Mouse (Mus musculus) thymus, postnatal 14 days (tissue): ENCODE data around the gene Rem2.

Experiments
- DNase-seq: peaks from one replicate; pipeline ENCODE4 v3.0.0; 2021

Rem2 gene

DNA sequence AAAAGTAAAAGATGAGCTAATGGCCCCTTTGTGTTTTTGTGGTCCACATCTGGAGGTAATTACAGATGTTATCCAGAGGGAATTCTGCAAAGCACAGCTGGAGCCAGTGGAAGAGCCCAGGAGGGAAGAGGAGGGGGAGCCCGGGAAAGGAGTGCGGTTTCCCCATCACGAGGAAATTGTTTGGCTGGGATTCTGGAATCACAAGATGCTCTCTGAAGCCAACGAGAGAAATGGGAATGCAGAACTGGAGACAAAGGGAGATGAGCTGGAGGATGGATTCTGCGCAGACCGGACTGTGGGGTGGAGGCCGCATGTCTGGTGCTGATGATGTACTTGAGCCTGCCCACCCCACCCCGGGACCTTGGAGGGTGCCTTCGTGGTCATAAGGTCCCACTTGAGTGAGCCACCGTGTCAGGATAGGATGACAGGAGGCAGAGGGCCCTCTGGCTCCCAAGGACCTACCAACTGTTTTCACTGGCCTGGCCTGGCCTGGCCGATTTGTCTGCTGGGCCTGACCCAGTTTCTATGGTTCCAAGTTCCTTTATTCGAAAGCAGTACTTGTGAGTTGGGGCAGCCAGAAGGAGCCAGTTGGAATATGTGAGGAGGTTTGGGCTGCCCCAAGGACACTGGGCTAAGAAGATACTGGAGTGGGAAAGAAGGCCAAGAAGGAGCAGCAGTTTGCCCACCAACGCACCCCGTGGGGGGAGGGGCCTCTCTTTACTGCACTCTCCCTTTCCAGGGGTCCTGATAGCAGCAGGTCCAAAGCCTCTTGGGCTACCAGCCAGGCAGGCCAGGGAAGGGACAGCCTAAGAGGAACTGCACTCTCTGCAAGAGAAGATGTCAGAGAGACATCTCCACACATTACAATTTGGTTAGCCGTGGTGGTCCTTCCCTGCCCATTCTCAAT, 31.9 kb upstream of the Rem2 start:
- no peak for DNase-seq

DNA sequence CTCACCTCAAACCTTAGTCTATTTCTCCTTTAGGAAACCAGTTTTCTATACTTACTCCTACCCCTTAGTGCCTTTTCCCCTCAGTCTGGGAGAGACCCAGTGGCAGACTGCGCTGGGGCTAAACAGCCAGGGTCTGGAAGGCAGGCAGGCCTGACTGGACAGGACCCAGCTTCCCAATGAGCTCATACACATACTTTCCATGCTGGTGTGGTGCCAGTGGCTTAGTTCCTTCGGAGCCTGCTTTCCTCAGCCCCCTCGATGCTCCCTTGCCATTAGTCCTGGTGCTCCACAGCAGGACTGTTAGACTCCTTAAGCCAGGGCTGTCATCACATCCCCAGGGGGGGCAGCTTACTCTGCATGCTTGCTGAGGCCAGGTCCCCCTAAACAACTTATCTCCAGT, 30.4 kb upstream of the Rem2 start:
- no peak for DNase-seq

DNA sequence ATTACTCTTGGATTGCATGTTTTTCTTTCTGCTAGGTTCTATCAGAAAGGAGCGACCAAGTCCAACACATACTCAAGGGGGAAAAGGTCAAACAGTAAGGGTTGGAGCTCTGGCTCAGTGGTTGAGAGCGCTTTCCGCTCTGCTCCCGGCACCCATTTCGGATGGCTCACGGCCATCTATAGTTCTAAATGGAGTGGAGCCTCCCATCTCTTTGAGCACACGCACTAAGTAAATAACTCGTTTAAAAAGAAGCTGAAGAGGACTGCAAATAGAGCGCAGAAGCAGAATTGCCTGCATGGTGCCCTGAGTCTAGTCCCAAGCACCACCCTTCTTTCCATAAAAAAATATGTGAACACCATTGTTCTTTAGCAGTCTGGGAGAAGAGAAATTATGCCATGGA, 22.3 kb upstream of the Rem2 start:
- DNase-seq, result no peak

DNA sequence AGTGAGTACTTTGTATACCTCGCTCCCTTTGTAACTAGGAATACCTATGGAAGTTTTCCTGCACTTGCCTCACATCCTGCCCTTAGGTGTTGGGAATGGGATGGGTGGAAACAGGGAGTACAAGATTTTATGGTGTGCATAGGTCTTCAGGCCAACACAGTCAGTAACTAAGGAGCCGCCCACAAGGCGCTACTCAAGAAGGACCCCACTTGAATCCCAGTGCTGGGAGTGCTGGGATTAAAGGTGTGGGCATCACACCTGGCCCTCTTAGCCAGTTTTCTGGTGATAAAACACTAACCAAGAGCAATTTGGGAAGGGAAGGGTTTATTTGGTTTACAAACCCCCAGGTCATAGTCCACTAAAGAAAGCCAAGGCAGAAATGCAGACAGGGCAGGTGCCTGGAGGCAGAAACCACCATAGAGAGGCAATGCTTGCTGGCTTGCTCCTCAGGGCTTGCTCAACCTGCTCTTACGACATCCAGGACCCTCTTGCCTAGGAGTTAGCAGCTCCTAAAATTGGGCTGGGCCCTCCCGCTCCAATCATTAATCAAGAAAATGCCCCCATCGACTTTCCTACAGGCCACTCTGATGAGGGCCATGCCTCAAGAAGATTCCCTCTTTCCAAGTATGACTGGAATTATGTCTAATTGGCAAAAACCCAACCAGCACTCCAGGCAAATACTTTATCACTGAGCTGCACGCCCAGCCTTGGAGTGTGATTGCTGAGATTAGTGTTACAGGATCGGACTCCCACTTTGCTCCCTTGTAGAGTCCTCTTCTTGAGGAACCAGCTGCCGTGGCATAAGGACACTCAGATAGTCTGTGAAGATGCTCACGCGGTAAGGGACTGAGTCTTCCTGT, 21.0 kb upstream of the Rem2 start:
- DNase-seq, result no peak

DNA sequence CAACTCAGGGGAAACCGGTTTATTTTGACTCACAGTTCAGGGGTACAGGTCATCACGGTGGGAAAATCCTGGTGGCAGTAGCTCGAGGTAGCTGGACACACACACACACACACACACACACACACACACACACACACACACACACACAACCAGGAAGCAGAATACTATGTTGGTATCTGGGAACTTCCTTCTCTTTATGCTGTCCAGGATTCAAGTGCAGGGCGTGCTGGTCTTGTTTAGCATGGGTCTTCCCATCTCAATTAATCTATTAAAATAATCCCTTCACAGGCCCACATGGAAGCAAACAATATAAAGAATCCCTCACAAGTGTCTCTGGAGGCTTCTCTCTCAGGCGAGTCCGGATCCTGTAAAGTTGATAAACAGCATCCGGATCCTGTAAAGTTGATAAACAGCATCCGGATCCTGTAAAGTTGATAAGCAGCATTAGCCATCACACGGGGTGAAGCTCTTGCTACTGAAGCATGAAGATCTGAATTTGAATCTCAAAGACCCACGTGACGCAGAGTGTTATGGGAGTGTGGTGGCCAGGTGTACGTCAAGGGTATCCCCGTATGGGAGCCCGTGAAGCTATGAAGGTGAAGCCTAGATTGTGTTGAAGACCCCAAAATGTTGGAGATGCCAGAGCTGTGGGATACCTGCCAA, 17.9 kb upstream of the Rem2 start:
- no peak for DNase-seq

DNA sequence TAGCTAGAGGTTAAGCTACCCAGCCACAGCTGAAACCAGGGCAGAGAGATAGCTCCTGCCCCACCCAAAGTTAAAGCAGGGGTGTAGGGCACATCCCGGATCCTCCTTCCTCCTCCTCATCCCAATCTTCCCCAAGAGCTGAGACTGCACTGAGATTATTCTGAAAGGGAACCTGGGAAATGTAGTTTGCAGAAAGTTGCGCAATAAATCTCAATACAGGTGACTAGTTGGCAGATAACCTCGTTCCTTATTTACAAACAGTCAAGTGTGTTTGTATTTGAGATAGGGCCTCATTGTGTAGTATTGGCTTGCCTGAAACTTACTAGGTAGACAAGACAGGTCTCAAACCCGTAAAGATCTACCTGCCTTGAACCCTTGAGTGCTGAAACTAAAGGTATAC, 13.8 kb upstream of the Rem2 start:
- DNase-seq, result no peak

DNA sequence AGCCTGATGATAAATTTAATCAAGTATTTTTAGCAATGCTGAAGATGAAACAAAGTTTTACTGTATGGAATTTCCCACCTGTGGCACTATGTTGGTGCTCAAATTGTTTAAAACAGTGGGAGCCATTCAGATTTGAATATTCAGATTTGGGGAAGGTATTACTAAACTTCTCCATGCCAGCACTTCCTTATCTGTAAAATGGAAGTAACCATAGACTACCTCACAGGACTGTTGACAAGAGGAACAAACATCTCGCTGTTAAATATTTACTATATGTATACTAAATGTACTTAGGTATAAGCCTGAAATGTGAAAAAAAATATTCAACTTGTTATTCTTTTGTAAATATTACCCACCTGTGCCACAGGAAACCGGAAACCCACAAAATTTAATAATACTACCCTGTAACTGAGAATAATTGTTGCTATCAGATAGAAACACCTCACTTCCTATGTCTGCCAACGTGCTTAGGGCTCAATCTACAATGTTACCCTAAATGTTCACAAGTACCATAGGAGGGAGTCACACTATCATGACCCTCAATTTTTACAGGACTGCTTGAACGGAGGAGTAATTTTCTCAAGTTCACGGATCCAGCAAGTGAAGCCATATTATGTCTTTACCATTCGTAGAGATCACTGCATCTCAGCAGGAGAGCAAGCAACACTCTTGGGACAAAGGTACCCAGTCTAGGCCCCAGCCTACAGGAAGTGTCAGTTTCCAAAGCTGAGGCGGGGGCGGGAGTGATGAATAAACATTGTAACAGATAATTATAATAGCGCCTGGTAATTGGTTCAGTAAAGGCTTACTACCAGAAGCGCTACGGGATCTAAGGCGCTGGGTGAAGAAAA, 12.6 kb upstream of the Rem2 start:
- DNase-seq, result no peak

DNA sequence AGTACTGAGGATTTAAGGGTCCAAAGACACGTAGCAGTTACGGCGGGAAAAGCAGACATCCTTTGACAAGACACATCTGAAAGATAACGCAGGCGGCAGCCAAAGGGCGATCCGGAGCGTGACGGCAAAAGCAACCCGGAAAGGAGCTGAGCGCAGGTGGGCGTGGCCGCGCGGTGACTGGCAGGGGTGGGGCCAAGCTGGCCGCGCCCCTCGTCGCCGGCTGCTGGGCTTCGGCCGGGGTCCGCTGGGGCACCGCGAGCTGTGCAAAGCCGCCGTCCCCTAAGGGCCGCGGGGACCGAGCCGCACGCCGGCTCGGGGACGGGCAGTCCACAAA, 12.0 kb upstream of the Rem2 start, which contains the start of gene Lrp10:
TSS of gene Lrp10 (plus strand) at position 179 of the 334 bp plus-strand sequence.
- peak; percentile 95 for DNase-seq

DNA sequence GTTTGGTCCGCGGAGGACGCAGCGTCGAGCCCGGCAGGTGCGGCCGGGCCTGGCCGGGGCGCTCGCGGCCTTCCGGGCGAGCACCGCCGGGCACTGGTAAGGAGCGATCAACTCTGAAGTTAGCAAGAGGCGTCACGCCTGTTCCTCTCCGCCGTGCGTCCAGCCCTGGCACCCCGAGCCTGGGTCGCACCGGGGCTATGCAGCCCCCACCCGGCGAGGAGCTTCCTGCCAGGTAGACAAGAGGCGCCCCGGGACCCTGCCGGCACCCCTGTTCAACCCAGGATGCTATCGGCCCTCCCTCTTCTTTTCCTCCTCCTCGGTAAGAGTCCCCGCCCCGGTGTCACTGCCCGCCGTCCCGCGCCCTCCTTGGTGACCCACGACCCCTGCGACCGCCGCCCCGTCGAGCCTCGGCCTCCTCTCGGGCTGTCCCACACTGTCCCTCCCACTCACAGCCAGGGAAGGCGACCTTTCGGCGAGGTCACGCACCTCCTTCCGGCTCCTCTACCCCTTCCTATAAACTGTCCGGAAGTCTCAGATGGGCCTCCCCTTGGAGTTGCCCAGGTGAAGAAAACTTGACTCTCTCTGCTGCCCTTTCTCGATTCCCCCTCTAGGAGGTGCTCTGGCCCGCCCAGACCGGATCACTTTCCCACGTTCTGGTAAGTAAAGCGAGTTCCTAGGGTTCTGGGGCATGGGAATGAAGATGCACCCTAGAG, 11.5 kb upstream of the Rem2 start:
- peak; percentile 85 for DNase-seq

DNA sequence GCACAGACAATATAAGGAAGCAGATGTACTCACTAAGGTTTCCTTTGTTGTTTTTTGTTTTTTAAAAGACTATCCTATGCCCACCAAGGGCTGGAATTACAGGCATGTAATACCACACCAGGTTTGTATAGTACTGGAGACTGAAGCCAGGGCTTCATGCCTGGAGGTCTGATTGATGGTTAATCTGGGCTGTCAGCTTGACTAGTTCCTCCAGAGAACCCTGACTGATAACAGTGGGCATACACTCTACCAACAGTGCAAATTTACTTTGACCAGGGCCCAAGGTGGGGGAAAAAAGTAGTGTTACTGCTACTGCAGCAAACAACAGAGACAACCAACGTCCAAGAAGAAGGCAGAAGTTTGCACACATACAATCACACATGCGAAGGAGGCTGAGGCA, 4.4 kb upstream of the Rem2 start:
- no peak for DNase-seq

DNA sequence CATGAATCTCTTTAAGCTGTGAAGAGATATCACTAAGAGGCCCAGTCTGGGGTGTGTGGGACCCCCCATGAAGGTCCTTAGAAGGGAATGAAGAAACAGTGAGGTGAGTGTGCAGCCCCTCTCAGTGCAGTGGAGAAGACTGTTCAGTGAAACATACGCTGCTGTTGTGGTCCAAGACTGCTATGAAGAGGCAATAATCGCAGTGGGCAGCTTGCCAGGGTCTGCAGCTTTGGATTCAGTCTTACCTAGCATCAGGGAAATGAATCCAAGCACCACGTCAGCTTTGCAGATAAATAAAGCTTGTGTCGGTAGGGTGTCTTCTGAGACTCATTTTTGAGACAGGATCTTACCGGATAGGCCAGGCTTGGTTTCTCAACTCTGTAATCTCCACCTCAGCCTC, 3.2 kb upstream of the Rem2 start:
- no peak for DNase-seq

DNA sequence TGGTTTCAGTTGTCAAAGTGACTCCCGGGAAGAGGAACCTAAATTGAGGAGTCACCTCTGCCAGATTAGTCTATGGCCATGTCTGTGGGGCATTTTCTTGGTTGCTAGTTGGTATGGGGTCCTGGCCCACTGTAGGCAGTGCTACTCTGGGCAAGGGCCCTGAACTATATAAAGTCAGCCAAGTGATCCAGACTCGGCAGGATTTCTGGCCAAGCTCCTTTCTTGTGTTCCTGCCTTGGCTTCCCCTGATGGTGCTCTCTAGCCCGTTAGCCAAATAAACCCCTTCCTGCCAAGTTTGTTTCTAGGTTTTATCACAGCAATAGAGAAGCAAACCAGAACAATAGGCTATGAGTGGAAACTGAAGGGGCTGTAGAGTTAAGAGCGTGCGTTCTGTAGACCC, 1.2 kb upstream of the Rem2 start:
- DNase-seq, result no peak

DNA sequence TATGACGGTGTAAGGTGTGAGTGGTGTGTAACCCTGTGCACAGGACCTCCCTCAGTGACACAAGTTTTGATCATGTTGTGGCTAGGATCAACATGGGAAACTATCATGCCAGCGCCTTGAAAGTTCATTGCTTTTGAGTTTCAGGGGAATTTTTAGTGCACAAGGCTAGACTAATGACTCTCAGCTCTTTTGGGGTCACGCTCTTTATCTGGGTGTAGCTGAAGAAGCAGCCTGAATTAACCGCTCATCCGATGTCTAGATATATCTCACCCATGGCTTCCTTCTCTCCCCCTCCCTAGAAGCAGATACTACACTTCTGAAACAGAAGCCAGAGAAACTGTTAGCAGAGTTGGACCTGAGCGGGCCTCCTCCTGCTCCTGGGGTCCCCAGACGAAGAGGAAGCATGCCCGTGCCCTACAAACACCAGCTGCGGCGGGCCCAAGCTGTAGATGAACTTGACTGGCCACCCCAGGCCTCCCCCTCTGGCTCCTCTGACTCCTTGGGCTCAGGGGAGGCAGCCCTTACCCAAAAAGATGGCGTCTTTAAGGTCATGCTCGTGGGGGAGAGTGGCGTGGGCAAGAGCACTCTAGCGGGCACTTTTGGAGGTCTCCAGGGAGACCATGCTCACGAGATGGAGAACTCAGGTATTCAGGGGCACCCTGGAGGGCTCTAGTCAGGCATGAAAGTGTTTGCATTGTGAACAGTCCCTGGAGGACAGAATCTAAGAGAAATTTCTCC, 1.4 kb downstream of the Rem2 start:
- no peak for DNase-seq

DNA sequence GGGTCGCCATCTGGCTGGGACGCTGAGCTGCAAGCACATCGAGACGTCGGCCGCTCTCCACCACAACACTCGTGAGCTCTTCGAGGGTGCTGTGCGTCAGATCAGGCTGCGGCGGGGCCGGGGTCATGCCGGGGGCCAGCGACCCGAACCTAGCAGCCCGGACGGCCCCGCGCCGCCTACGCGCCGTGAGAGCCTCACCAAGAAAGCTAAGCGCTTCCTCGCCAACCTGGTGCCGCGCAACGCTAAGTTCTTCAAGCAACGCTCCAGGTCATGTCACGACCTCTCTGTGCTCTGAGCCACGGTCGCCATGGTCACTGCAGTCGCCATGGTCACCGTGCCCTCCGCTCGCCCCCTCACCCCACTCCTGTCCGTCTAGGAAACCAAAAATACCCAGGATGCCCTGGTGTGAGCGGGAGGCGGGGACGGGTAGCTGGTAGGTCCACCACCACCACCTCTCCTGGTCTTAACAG, 3.6 kb downstream of the Rem2 start:
- DNase-seq, result peak; percentile 56

DNA sequence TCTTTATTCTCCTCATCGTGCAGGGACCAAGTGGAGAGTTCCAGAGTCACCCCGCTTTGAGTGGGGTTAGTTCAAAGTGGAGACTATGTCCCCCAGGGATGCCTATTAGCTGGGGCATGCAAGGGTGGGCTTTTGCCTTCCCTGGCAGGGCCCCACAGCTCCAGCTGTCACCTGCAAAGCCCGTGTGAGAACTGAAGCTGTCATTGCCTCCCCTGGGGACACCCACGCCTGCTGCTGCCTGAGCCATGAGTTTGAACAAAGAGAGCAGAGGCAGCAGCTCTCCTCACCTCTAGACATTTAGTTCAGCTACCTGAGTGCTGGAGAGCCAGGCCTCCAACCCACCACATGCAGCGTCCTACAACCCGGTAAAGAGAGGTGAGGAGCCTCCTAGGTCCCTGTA, 4.8 kb downstream of the Rem2 start:
- DNase-seq, result peak; percentile 68

DNA sequence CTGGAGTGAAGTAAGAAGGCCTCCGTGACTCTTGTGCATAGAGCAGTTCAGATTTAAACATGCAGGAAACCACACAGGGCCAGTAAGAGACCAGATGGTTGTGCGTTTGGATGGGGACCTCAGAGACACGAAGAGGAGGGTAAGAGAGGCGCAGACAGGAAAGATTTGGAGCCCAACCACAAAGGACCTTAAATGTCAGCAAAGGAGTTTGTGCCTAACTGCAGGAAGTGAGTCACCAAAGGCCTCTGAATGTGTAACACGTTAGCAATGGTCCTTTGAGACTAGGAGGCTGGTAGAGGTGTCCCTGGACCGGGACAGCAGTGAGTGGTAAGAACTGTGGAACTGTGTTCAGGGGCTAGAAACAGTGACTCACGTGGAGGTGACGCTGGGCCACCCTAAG, 5.5 kb downstream of the Rem2 start:
- peak; percentile 52 for DNase-seq

DNA sequence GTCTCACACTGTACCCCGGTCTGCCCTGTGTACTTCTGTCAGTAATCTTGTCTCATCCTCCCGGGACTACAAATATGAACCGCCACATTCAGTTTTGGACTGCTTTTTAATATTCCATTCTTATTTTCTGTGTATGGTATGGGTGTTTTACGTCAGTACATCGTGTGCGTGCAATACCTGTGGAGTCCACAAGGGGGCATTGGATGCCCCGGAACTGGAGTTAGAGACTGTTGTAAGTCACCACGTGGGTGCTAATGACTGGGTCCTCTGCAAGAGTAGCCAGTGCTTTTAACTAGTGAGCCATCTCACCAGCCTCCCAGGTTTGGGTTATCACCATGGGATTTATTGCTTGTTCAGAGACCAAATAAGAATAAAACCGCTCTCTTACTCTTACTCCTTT, 6.6 kb downstream of the Rem2 start:
- peak; percentile 73 for DNase-seq

DNA sequence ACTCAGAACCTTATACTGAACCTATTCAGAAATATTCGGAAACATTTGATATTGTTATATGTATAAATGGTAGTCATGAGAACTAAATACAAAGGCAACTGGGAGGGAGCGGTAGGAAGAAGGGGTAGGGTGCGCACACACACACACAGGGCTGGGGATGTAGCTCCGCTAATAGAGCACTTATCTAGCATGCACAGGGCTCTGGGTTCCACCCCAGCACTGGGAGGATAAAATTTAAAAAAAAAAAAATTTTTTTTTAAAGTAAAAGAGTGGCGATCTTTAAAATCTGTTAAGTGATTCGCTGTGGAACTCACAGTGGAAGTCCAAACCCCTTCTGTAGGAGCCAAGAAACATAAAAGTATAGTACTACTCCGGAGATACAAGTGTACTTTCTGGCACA, 10.0 kb downstream of the Rem2 start:
- DNase-seq, result no peak

DNA sequence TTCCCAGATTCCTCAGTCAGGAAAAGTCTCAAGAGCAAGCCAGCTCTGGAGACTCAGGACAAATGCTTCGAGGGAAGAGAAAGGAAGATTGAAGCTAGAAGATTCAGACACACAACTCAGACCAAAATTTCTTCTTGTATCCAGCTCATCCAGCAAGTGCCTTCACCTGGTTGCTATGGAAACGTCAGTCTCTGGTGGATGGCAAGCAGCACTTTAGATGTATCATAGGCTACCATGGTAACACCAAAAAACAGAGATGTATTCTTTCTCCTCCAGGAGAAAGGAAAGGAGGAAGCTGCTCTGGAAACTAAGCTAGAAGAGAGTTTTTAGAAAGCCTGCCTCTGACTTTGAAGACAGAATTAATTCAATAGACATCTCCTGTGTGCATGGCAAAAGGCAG, 11.8 kb downstream of the Rem2 start:
- DNase-seq, result no peak

DNA sequence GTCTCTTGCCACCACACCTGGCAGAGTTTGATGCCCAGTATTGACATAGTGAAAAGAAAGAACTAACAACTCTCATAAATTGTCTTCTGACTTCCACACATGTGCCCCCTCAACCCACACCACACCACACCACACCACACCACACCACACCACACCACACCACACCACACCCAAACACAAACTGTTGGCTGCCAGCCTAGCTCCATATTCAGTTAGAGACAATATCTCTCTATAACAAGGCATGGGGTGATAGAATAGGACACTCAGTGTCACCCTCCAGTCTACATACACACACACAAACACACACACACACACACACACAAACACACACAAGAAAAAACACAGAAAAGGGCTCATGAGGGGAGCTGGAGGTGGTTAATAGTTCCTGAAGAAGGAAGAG, 12.4 kb downstream of the Rem2 start:
- DNase-seq, result no peak
